In the genomic region with DNA sequence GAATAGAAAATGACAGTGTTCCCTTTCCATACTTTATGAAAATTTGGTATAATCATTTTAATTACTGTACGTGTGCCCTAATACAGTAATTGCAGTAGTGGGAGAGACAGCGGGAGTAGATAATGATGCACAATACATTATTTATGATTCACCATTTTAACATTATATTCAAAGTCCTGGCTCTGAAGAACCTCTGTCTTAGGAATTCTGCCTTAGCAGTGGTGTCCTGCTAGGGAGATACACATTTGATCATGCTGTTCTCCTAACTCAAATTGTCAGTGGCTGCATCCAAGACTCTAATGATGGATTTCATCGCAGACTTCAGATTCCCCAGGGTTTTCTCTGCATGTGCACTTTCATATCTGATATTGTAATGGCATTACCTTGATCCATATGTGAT, we compare ENCODE assay signal across 23 mouse cellular contexts. TPM values are rescaled to one million over a fixed set of nuclear protein-coding genes. Genes with fewer than 3 reads are reported as not detected.
DNase-seq lines count a peak whose midpoint lies in the region; ATAC-seq lines count a peak whose summit lies in the region.
"Had no signal": no experiment of that assay in that cellular context is flagged by ENCODE, and none has a peak within 500 bp of the region (broad histone marks: within the 10 kb centered on the region; RNA-seq: fewer than 3 reads in every experiment).

No protein-coding gene starts in this region.

- ATAC-seq in midbrain, embryonic 13.5 days = peak; percentile 45; the same call in 1 of the 2 replicates
- peak; percentile 78 for ATAC-seq in midbrain, embryonic 15.5 days (replicated peaks)
- ATAC-seq in midbrain, embryonic 11.5 days (ENCODE audit: low FRiP score) = no peak
- no peak for ATAC-seq in hindbrain, embryonic 11.5 days (ENCODE audit: low FRiP score)
- ATAC-seq: activated CD4-positive, CD25-positive, alpha-beta regulatory T cell, adult 4 months; CD4-positive, CD25-positive, alpha-beta regulatory T cell, adult 4 months; forebrain, embryonic 13.5 days; forebrain, embryonic 15.5 days; forebrain, postnatal 0 days; Patski had no signal

- H3K4me3 ChIP-seq in midbrain, embryonic 13.5 days (replicated peaks) = no peak overlapping the region
- H3K4me3 ChIP-seq in midbrain, embryonic 10.5 days = no peak overlapping the region
- no peak overlapping the region for H3K4me3 ChIP-seq in midbrain, embryonic 15.5 days
- H3K4me3 ChIP-seq in midbrain, embryonic 11.5 days (ENCODE audit: low read depth, low read length) = no peak overlapping the region
- H3K4me3 ChIP-seq in hindbrain, embryonic 11.5 days (ENCODE audit: low read depth, low read length) = no peak overlapping the region
- H3K4me3 ChIP-seq: embryonic facial prominence, embryonic 10.5 days; embryonic facial prominence, embryonic 12.5 days; forebrain, embryonic 13.5 days; forebrain, embryonic 15.5 days had no signal

- no peak for DNase-seq in midbrain, embryonic 10.5 days (ENCODE audit: low spot score)
- no peak for DNase-seq in midbrain, embryonic 11.5 days (ENCODE audit: low spot score, missing footprints)
- no peak for DNase-seq in hindbrain, embryonic 11.5 days (ENCODE audit: low spot score)
- DNase-seq: adrenal gland, postnatal 10 days; adrenal gland, postnatal 25 days; B cell, adult 2 months; cerebellum, adult 11-12 months; cerebellum, adult 2 months; cerebellum, adult 9-10 months; cerebellum, postnatal 10 days; cerebellum, postnatal 25 days; forebrain, postnatal 0 days had no signal

- H3K9me3 ChIP-seq in midbrain, embryonic 13.5 days = no peaks in the 10 kb centered on the region
- no peaks in the 10 kb centered on the region for H3K9me3 ChIP-seq in midbrain, embryonic 10.5 days (replicated peaks)
- H3K9me3 ChIP-seq in midbrain, embryonic 15.5 days = no peaks in the 10 kb centered on the region
- no peaks in the 10 kb centered on the region for H3K9me3 ChIP-seq in midbrain, embryonic 11.5 days (ENCODE audit: control insufficient read depth, low read length)
- H3K9me3 ChIP-seq in hindbrain, embryonic 11.5 days (ENCODE audit: control insufficient read depth, low read length) = no peaks in the 10 kb centered on the region
- H3K9me3 ChIP-seq: embryonic facial prominence, embryonic 10.5 days; embryonic facial prominence, embryonic 12.5 days; forebrain, embryonic 13.5 days; forebrain, embryonic 15.5 days; G1E had no signal

- no peak overlapping the region for H3K27ac ChIP-seq in midbrain, embryonic 13.5 days
- no peak overlapping the region for H3K27ac ChIP-seq in midbrain, embryonic 10.5 days (replicated peaks)
- H3K27ac ChIP-seq in midbrain, embryonic 15.5 days = no peak overlapping the region
- no peak overlapping the region for H3K27ac ChIP-seq in midbrain, embryonic 11.5 days (ENCODE audit: low read depth, low read length)
- no peak overlapping the region for H3K27ac ChIP-seq in hindbrain, embryonic 11.5 days (ENCODE audit: low read depth, low read length)
- H3K27ac ChIP-seq: embryonic facial prominence, embryonic 10.5 days; embryonic facial prominence, embryonic 12.5 days; forebrain, embryonic 13.5 days; forebrain, embryonic 15.5 days had no signal

- no peaks in the 10 kb centered on the region for H3K27me3 ChIP-seq in midbrain, embryonic 13.5 days
- H3K27me3 ChIP-seq in midbrain, embryonic 10.5 days (ENCODE audit: low read depth, poor library complexity, severe bottlenecking) = no peaks in the 10 kb centered on the region
- no peaks in the 10 kb centered on the region for H3K27me3 ChIP-seq in midbrain, embryonic 15.5 days (replicated peaks)
- no peaks in the 10 kb centered on the region for H3K27me3 ChIP-seq in midbrain, embryonic 11.5 days (ENCODE audit: control insufficient read depth, insufficient read depth, low read length)
- H3K27me3 ChIP-seq in hindbrain, embryonic 11.5 days (ENCODE audit: control insufficient read depth, insufficient read depth, low read length) = no peaks in the 10 kb centered on the region
- H3K27me3 ChIP-seq: CH12.LX; embryonic facial prominence, embryonic 12.5 days; forebrain, embryonic 13.5 days; forebrain, embryonic 15.5 days; Patski had no signal

- WGBS in midbrain, embryonic 13.5 days = 76% methylated on average over 3 of the region's 3 CpGs
- 95% methylated on average over 3 of the region's 3 CpGs for WGBS in midbrain, embryonic 10.5 days
- 64% methylated on average over 3 of the region's 3 CpGs for WGBS in midbrain, embryonic 15.5 days
- WGBS in midbrain, embryonic 11.5 days = 89% methylated on average over 3 of the region's 3 CpGs
- WGBS in hindbrain, embryonic 11.5 days = 88% methylated on average over 3 of the region's 3 CpGs

- no peak overlapping the region for H3K4me2 ChIP-seq in midbrain, embryonic 13.5 days (replicated peaks)
- no peak overlapping the region for H3K4me2 ChIP-seq in midbrain, embryonic 15.5 days
- H3K4me2 ChIP-seq in midbrain, embryonic 11.5 days = no peak overlapping the region
- no peak overlapping the region for H3K4me2 ChIP-seq in hindbrain, embryonic 11.5 days (replicated peaks; ENCODE audit: low read depth, low read length)
- H3K4me2 ChIP-seq: embryonic facial prominence, embryonic 12.5 days; forebrain, embryonic 13.5 days; forebrain, embryonic 15.5 days had no signal

- H3K9ac ChIP-seq in midbrain, embryonic 13.5 days (replicated peaks) = no peak overlapping the region
- H3K9ac ChIP-seq in midbrain, embryonic 15.5 days = no peak overlapping the region
- H3K9ac ChIP-seq in midbrain, embryonic 11.5 days (ENCODE audit: low read length) = no peak overlapping the region
- no peak overlapping the region for H3K9ac ChIP-seq in hindbrain, embryonic 11.5 days (ENCODE audit: low read depth, low read length)
- H3K9ac ChIP-seq: embryonic facial prominence, embryonic 12.5 days; forebrain, embryonic 13.5 days; forebrain, embryonic 15.5 days; forebrain, postnatal 0 days had no signal

- H3K4me1 ChIP-seq in midbrain, embryonic 13.5 days (replicated peaks) = no peaks in the 10 kb centered on the region; the same call in 1 of the 2 replicates
- no peaks in the 10 kb centered on the region for H3K4me1 ChIP-seq in midbrain, embryonic 10.5 days
- no peaks in the 10 kb centered on the region for H3K4me1 ChIP-seq in midbrain, embryonic 15.5 days
- no peaks in the 10 kb centered on the region for H3K4me1 ChIP-seq in midbrain, embryonic 11.5 days (ENCODE audit: control insufficient read depth, insufficient read depth, low read length)
- no peaks in the 10 kb centered on the region for H3K4me1 ChIP-seq in hindbrain, embryonic 11.5 days (replicated peaks; ENCODE audit: control insufficient read depth, insufficient read depth, low read length)
- H3K4me1 ChIP-seq: embryonic facial prominence, embryonic 10.5 days; embryonic facial prominence, embryonic 12.5 days had no signal

- H3K36me3 ChIP-seq in midbrain, embryonic 13.5 days = peaks cover 12% of the 10 kb centered on the region
- peaks cover 6% of the 10 kb centered on the region; the same call in 1 of the 2 replicates for H3K36me3 ChIP-seq in midbrain, embryonic 10.5 days
- H3K36me3 ChIP-seq in midbrain, embryonic 15.5 days (replicated peaks) = no peaks in the 10 kb centered on the region
- H3K36me3 ChIP-seq in midbrain, embryonic 11.5 days (ENCODE audit: control insufficient read depth, insufficient read depth, low read length) = no peaks in the 10 kb centered on the region
- H3K36me3 ChIP-seq in hindbrain, embryonic 11.5 days (ENCODE audit: control insufficient read depth, insufficient read depth, low read length) = no peaks in the 10 kb centered on the region
- H3K36me3 ChIP-seq: embryonic facial prominence, embryonic 12.5 days had no signal

RNA-seq across cellular contexts. Expression of a gene that starts 28.4 kb away (rescaled TPM):
- 34.0 and 35.2 TPM in 2 replicates for polyA plus RNA-seq in midbrain, embryonic 13.5 days (2015; fragmentation: Nextera tagmentation; extraction: Ambion mirVana)
- polyA plus RNA-seq in midbrain, embryonic 10.5 days (2016; fragmentation: Nextera tagmentation; extraction: Ambion mirVana) = 6.6 and 9.4 TPM in 2 replicates
- 37.6 and 42.2 TPM in 2 replicates for polyA plus RNA-seq in midbrain, embryonic 15.5 days (2015; fragmentation: Nextera tagmentation; extraction: Ambion mirVana)
- polyA plus RNA-seq in midbrain, embryonic 11.5 days (2014; fragmentation: Nextera tagmentation; extraction: Ambion mirVana) = 15.6 and 18.3 TPM in 2 replicates
- 21.0 and 23.9 TPM in 2 replicates for polyA plus RNA-seq in hindbrain, embryonic 11.5 days (2014; fragmentation: Nextera tagmentation; extraction: Ambion mirVana)
- polyA plus RNA-seq: Patski had no signal

Comparison
In these comparisons a context has a peak if more than half of its experiments do, and no peak if none do; other contexts are left out.
1. ATAC-seq: peak in midbrain, embryonic 13.5 days (single experiment) and midbrain, embryonic 15.5 days (single experiment); none in midbrain, embryonic 11.5 days (single experiment) and hindbrain, embryonic 11.5 days (single experiment).